Mouse (Mus musculus): ENCODE measurements around the gene Arl15. TPM values are rescaled to one million over a fixed set of nuclear protein-coding genes. Genes with fewer than 3 reads are reported as not detected.

Gene Arl15
- polyA plus RNA-seq, 1 experiment from 2014 or later, result 3.7 TPM

- no peak for ATAC-seq (ENCODE audit: low FRiP score, low TSS enrichment)
- Histone ChIP-seq H3K4me2 (replicated peaks; ENCODE audit: low read depth) (no peak overlapping the region), H3K4me3 (ENCODE audit: low read depth, low read length) (no peak overlapping the region), H3K27me3 (ENCODE audit: control insufficient read depth, insufficient read depth, low read length) (no peaks in the 10 kb centered on the region), H3K9ac (ENCODE audit: low read length) (no peak overlapping the region), H3K9me3 (ENCODE audit: control insufficient read depth, low read length) (no peaks in the 10 kb centered on the region), H3K36me3 (ENCODE audit: control insufficient read depth, insufficient read depth, low read length) (no peaks in the 10 kb centered on the region), H3K27ac (replicated peaks) (no peak overlapping the region), H3K4me1 (replicated peaks; ENCODE audit: control insufficient read depth, insufficient read depth) (no peaks in the 10 kb centered on the region)
- DNase-seq (ENCODE audit: low spot score), result no peak
- WGBS, result 61% methylated on average over 19 of the region's 19 CpGs
- TF ChIP-seq EP300 (optimal IDR thresholded peaks at IDR 0.05) (no peak), CTCF (IDR thresholded peaks at IDR 0.05; ENCODE audit: low read depth) (no peak)
Observed at GRCm38 (mm10) chr13:113880564-113881171, 86.4 kb downstream of the Arl15 start.

GRCm38 (mm10) chr13:113882959-113883358 is 88.7 kb downstream of the Arl15 start:
- Histone ChIP-seq H3K4me2 (replicated peaks; ENCODE audit: low read depth) (no peak overlapping the region), H3K9me3 (ENCODE audit: control insufficient read depth, low read length) (no peaks in the 10 kb centered on the region), H3K4me3 (ENCODE audit: low read depth, low read length) (no peak overlapping the region), H3K27me3 (ENCODE audit: control insufficient read depth, insufficient read depth, low read length) (no peaks in the 10 kb centered on the region), H3K9ac (ENCODE audit: low read length) (no peak overlapping the region), H3K4me1 (replicated peaks; ENCODE audit: control insufficient read depth, insufficient read depth) (no peaks in the 10 kb centered on the region), H3K27ac (replicated peaks) (no peak overlapping the region), H3K36me3 (ENCODE audit: control insufficient read depth, insufficient read depth, low read length) (no peaks in the 10 kb centered on the region)
- 33% methylated on average over 1 of the region's 1 CpGs for WGBS
- ATAC-seq (ENCODE audit: low FRiP score, low TSS enrichment) (no peak), DNase-seq (ENCODE audit: low spot score) (no peak)
- no peak for TF ChIP-seq EP300 (optimal IDR thresholded peaks at IDR 0.05)
- TF ChIP-seq CTCF (IDR thresholded peaks at IDR 0.05; ENCODE audit: low read depth), result no peak

GRCm38 (mm10) chr13:113887090-113887489 is 92.8 kb downstream of the Arl15 start:
- Histone ChIP-seq H3K27me3 (ENCODE audit: control insufficient read depth, insufficient read depth, low read length) (no peaks in the 10 kb centered on the region), H3K9me3 (ENCODE audit: control insufficient read depth, low read length) (no peaks in the 10 kb centered on the region), H3K27ac (replicated peaks) (no peak overlapping the region), H3K4me1 (replicated peaks; ENCODE audit: control insufficient read depth, insufficient read depth) (no peaks in the 10 kb centered on the region), H3K4me3 (ENCODE audit: low read depth, low read length) (no peak overlapping the region), H3K9ac (ENCODE audit: low read length) (no peak overlapping the region), H3K36me3 (ENCODE audit: control insufficient read depth, insufficient read depth, low read length) (no peaks in the 10 kb centered on the region), H3K4me2 (replicated peaks; ENCODE audit: low read depth) (no peak overlapping the region)
- DNase-seq (ENCODE audit: low spot score) (no peak), ATAC-seq (ENCODE audit: low FRiP score, low TSS enrichment) (no peak)
- 72% methylated on average over 6 of the region's 6 CpGs for WGBS
- TF ChIP-seq CTCF (IDR thresholded peaks at IDR 0.05; ENCODE audit: low read depth) (no peak), EP300 (optimal IDR thresholded peaks at IDR 0.05) (no peak)

GRCm38 (mm10) chr13:113888126-113888525 is 93.8 kb downstream of the Arl15 start:
- DNase-seq (ENCODE audit: low spot score) (no peak), ATAC-seq (ENCODE audit: low FRiP score, low TSS enrichment) (no peak)
- no peak overlapping the region for H3K4me3 ChIP-seq (ENCODE audit: low read depth, low read length)
- H3K27me3 ChIP-seq (ENCODE audit: control insufficient read depth, insufficient read depth, low read length), result no peaks in the 10 kb centered on the region
- 61% methylated on average over 5 of the region's 5 CpGs for WGBS
- H3K4me2 ChIP-seq (replicated peaks; ENCODE audit: low read depth), result no peak overlapping the region
- no peak overlapping the region for H3K9ac ChIP-seq (ENCODE audit: low read length)
- H3K27ac ChIP-seq (replicated peaks), result no peak overlapping the region
- no peaks in the 10 kb centered on the region for H3K36me3 ChIP-seq (ENCODE audit: control insufficient read depth, insufficient read depth, low read length)
- no peaks in the 10 kb centered on the region for H3K9me3 ChIP-seq (ENCODE audit: control insufficient read depth, low read length)
- TF ChIP-seq EP300 (optimal IDR thresholded peaks at IDR 0.05) (no peak), CTCF (IDR thresholded peaks at IDR 0.05; ENCODE audit: low read depth) (no peak)
- no peaks in the 10 kb centered on the region for H3K4me1 ChIP-seq (replicated peaks; ENCODE audit: control insufficient read depth, insufficient read depth)

- no peaks in the 10 kb centered on the region for H3K9me3 ChIP-seq (ENCODE audit: control insufficient read depth, low read length)
- H3K4me2 ChIP-seq (replicated peaks; ENCODE audit: low read depth), result no peak overlapping the region
- H3K27me3 ChIP-seq (ENCODE audit: control insufficient read depth, insufficient read depth, low read length), result no peaks in the 10 kb centered on the region
- H3K27ac ChIP-seq (replicated peaks), result no peak overlapping the region
- DNase-seq (ENCODE audit: low spot score), result no peak
- WGBS, result 74% methylated on average over 16 of the region's 16 CpGs
- no peak overlapping the region for H3K4me3 ChIP-seq (ENCODE audit: low read depth, low read length)
- no peak overlapping the region for H3K9ac ChIP-seq (ENCODE audit: low read length)
- H3K36me3 ChIP-seq (ENCODE audit: control insufficient read depth, insufficient read depth, low read length), result no peaks in the 10 kb centered on the region
- TF ChIP-seq EP300 (optimal IDR thresholded peaks at IDR 0.05) (no peak), CTCF (IDR thresholded peaks at IDR 0.05; ENCODE audit: low read depth) (no peak)
- no peaks in the 10 kb centered on the region for H3K4me1 ChIP-seq (replicated peaks; ENCODE audit: control insufficient read depth, insufficient read depth)
- no peak for ATAC-seq (ENCODE audit: low FRiP score, low TSS enrichment)
Observed at GRCm38 (mm10) chr13:113888704-113889103, 94.4 kb downstream of the Arl15 start.

GRCm38 (mm10) chr13:113889140-113890055 is 95.1 kb downstream of the Arl15 start:
- Histone ChIP-seq H3K27me3 (ENCODE audit: control insufficient read depth, insufficient read depth, low read length) (no peaks in the 10 kb centered on the region), H3K27ac (replicated peaks) (no peak overlapping the region), H3K9me3 (ENCODE audit: control insufficient read depth, low read length) (no peaks in the 10 kb centered on the region), H3K4me1 (replicated peaks; ENCODE audit: control insufficient read depth, insufficient read depth) (no peaks in the 10 kb centered on the region), H3K4me3 (ENCODE audit: low read depth, low read length) (no peak overlapping the region), H3K36me3 (ENCODE audit: control insufficient read depth, insufficient read depth, low read length) (no peaks in the 10 kb centered on the region), H3K9ac (ENCODE audit: low read length) (no peak overlapping the region), H3K4me2 (replicated peaks; ENCODE audit: low read depth) (no peak overlapping the region)
- TF ChIP-seq EP300 (optimal IDR thresholded peaks at IDR 0.05) (no peak), CTCF (IDR thresholded peaks at IDR 0.05; ENCODE audit: low read depth) (no peak)
- 76% methylated on average over 24 of the region's 24 CpGs for WGBS
- DNase-seq (ENCODE audit: low spot score), result no peak
- ATAC-seq (ENCODE audit: low FRiP score, low TSS enrichment), result no peak
